Mouse (Mus musculus) cortical plate, adult 2 months (tissue): ENCODE data around the gene Lrrc27. TPM values are rescaled to one million over a fixed set of nuclear protein-coding genes. Genes with fewer than 3 reads are reported as not detected.

Experiments used
- H3K27ac ChIP-seq: fragments of 200-500 bp; 2 replicates; pipeline ENCODE4 v1.5.1; 2012; ENCODE audit warnings: low read length, control low read depth, inconsistent platforms; ENCODE audit not compliant: insufficient read depth
- H3K4me1 ChIP-seq: fragments of 200-500 bp; 2 replicates; pipeline ENCODE4 v1.6.1; 2011; ENCODE audit warnings: low read length; ENCODE audit not compliant: control insufficient read depth, insufficient read depth
- H3K4me3 ChIP-seq: fragments of 200-500 bp; 2 replicates; pipeline ENCODE4 v1.5.1; 2011; ENCODE audit warnings: mild to moderate bottlenecking, low read length, control low read depth; ENCODE audit not compliant: insufficient read depth
- CTCF ChIP-seq: fragments of 200-500 bp; IDR thresholded peaks from 2 replicates; pipeline ENCODE4 v1.5.1; 2011; ENCODE audit warnings: mild to moderate bottlenecking, control low read depth, low read length; ENCODE audit not compliant: insufficient read depth; ENCODE audit errors: extremely low read depth
- POLR2A ChIP-seq: fragments of 200-500 bp; IDR thresholded peaks from 2 replicates; pipeline ENCODE4 v1.6.1; 2011; ENCODE audit warnings: mild to moderate bottlenecking, low read length, control low read depth; ENCODE audit not compliant: insufficient read depth; ENCODE audit errors: extremely low read depth
- polyA plus RNA-seq: library from polyadenylated mRNA; depleted of rRNA; stranded (reverse); fragments of >200 nt; gene quantifications from 2 replicates; pipeline ENCODE4 v1.2.3, GENCODE M21; 2012

Gene Lrrc27
- polyA plus RNA-seq, 1 experiment = 11.0 TPM

GRCm38 (mm10) chr7:139211761-139212160, 1.0 kb upstream of the Lrrc27 start:
- Histone ChIP-seq H3K4me3 (no peak overlapping the region), H3K27ac (no peak overlapping the region), H3K4me1 (no peaks in the 10 kb centered on the region)
- TF ChIP-seq POLR2A (no peak), CTCF (no peak)

GRCm38 (mm10) chr7:139213751-139214150, 963 bp downstream of the Lrrc27 start:
- TF ChIP-seq POLR2A (no peak), CTCF (no peak)

GRCm38 (mm10) chr7:139214160-139214559, 1.4 kb downstream of the Lrrc27 start:
- H3K4me3 ChIP-seq = no peak overlapping the region
- TF ChIP-seq CTCF = no peak
- TF ChIP-seq POLR2A = no peak
- H3K4me1 ChIP-seq = no peaks in the 10 kb centered on the region
- no peak overlapping the region for H3K27ac ChIP-seq

More at GRCm38 (mm10) chr7:139213751-139214150, 963 bp downstream of the Lrrc27 start:
- no peaks in the 10 kb centered on the region for H3K4me1 ChIP-seq
- H3K27ac ChIP-seq = no peak overlapping the region
- peak overlapping the region; percentile 48 for H3K4me3 ChIP-seq

GRCm38 (mm10) chr7:139214596-139215340, 2.0 kb downstream of the Lrrc27 start:
- Histone ChIP-seq H3K4me3 (no peak overlapping the region), H3K27ac (no peak overlapping the region), H3K4me1 (no peaks in the 10 kb centered on the region)
- no peak for TF ChIP-seq CTCF
- no peak for TF ChIP-seq POLR2A

- TF ChIP-seq CTCF (no peak), POLR2A (no peak)
- Histone ChIP-seq H3K27ac (no peak overlapping the region), H3K4me1 (no peaks in the 10 kb centered on the region), H3K4me3 (no peak overlapping the region)
These were observed 2.7 kb downstream of the Lrrc27 start for GRCm38 (mm10) chr7:139215516-139215915.

- H3K27ac ChIP-seq = no peak overlapping the region
- H3K4me1 ChIP-seq = no peaks in the 10 kb centered on the region
- no peak overlapping the region for H3K4me3 ChIP-seq
- no peak for TF ChIP-seq CTCF
- TF ChIP-seq POLR2A = no peak
These were observed 3.2 kb downstream of the Lrrc27 start for GRCm38 (mm10) chr7:139215946-139216345.

GRCm38 (mm10) chr7:139216464-139216863, 3.7 kb downstream of the Lrrc27 start:
- TF ChIP-seq POLR2A = no peak
- TF ChIP-seq CTCF = no peak
- peaks cover 1% of the 10 kb centered on the region; the same call in 1 of the 2 replicates for H3K4me1 ChIP-seq

GRCm38 (mm10) chr7:139217046-139217445, 4.3 kb downstream of the Lrrc27 start:
- Histone ChIP-seq H3K27ac (no peak overlapping the region), H3K4me3 (no peak overlapping the region), H3K4me1 (peaks cover 2% of the 10 kb centered on the region; the same call in 1 of the 2 replicates)
- TF ChIP-seq POLR2A (no peak), CTCF (no peak)

More at GRCm38 (mm10) chr7:139216464-139216863, 3.7 kb downstream of the Lrrc27 start:
- H3K4me3 ChIP-seq = no peak overlapping the region
- H3K27ac ChIP-seq = no peak overlapping the region

GRCm38 (mm10) chr7:139218641-139219415, 6.0 kb downstream of the Lrrc27 start:
- Histone ChIP-seq H3K4me1 (peaks cover 2% of the 10 kb centered on the region; the same call in 1 of the 2 replicates), H3K4me3 (no peak overlapping the region), H3K27ac (no peak overlapping the region)
- no peak for TF ChIP-seq CTCF
- TF ChIP-seq POLR2A = no peak
